Mouse (Mus musculus) embryonic fibroblast, embryonic 13.5 days (primary cell): Measurements from ENCODE around the gene Pip4k2b. TPM values are rescaled to one million over a fixed set of nuclear protein-coding genes. Genes with fewer than 3 reads are reported as not detected.
"Not testable (repeated sequence)": the region's sequence is repeated elsewhere in the genome, so short reads cannot be mapped to it uniquely, and the experiment has no call there.

Experiments
- H3K27ac ChIP-seq: 2 replicates; pipeline ENCODE4 v1.5.1; 2012; ENCODE audit warnings: low read length, control low read depth, inconsistent platforms; ENCODE audit not compliant: insufficient read depth
- H3K4me1 ChIP-seq: 2 replicates; pipeline ENCODE4 v1.6.1; 2011; ENCODE audit warnings: low read length; ENCODE audit not compliant: control insufficient read depth, insufficient read depth
- H3K4me3 ChIP-seq: 2 replicates; pipeline ENCODE4 v1.5.1; 2011; ENCODE audit warnings: mild to moderate bottlenecking, control low read depth, low read length; ENCODE audit not compliant: insufficient read depth
- CTCF ChIP-seq: IDR thresholded peaks from 2 replicates; pipeline ENCODE4 v1.5.1; 2011; ENCODE audit warnings: mild to moderate bottlenecking, control low read depth, low read length, moderate library complexity, borderline replicate concordance; ENCODE audit not compliant: insufficient read depth
- POLR2A ChIP-seq: IDR thresholded peaks from 2 replicates; pipeline ENCODE4 v1.6.1; 2011; ENCODE audit warnings: low read depth, mild to moderate bottlenecking, control low read depth, low read length, moderate library complexity
- polyA plus RNA-seq: library from polyadenylated mRNA; stranded (reverse); fragments of >200 nt; gene quantifications from 2 replicates; pipeline ENCODE4 v1.2.4, GENCODE M21; 2011; ENCODE audit warnings: low read depth; ENCODE audit not compliant: missing spikeins, insufficient read length

The Pip4k2b gene
- polyA plus RNA-seq, 1 experiment, result 40.7 TPM

GRCm38 (mm10) chr11:97718281-97718860 is 26.1 kb downstream of the Pip4k2b start:
- Histone ChIP-seq H3K27ac (no peak overlapping the region), H3K4me3 (no peak overlapping the region), H3K4me1 (no peaks in the 10 kb centered on the region)
- no peak for TF ChIP-seq CTCF
- TF ChIP-seq POLR2A, result no peak

DNA sequence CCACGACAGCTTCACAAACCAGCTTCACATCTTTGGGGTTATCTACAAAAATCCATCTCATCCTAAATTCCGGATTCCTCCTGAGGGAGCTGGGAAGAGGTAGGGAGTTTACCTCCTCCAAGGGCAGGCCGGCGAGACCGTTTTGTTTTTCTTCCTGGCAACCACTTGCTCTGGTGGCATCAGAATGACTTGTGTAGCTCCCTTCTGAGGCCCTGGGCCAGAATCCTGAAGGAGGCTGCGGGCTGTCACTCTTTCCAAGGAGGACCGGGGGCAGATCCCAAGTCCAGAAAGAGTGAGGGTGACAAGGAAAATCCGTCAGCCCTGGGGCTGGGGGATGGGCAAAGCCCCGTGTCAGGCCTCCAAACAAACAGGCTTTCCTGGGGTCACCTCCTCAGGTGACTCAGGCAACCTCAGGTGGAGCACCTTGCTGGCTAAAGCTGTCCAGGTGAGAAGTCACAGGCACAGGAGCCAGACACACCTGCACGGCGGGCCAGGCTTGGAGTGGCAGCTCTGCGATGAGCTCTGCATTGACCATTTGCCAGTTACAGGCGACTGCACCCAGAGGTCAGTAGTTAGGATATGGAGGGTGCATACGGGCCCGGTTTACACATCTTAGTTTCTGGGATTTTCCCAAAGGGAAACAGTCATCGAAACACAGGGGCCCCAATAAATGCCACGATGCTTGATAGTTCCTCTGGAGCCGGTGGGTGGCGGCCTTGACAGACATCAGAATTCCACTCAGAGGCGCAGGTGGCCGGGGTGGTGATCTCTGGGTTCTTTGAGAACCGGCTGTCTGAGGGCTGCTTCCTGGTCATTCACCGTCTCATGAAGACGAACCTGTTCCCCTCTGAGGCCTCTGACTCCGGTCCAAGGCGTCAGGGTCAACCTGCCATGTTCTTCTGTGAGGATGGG is 26.9 kb downstream of the Pip4k2b start:
- TF ChIP-seq CTCF (no peak), POLR2A (no peak)
- no peak overlapping the region for H3K4me3 ChIP-seq
- no peak overlapping the region for H3K27ac ChIP-seq
- no peaks in the 10 kb centered on the region for H3K4me1 ChIP-seq

DNA sequence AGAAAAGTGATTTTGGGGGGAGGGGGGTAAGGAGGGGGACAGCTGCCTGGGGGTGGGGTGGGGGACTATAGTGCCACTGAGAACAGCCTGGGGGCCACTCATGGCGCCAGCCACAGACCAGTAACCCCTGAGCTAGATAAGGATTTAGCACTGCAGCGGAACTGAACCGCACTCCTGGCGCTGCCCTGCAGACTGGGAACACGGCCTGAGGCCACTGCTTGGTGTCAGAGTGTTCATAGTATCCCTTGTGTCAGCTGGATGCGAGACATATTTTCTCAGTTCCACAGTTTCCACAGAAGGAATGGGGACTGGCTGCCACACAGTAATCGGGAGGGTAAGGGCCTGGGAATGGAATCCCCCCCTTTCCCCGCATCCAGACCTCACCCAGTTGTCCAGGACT is 28.5 kb downstream of the Pip4k2b start:
- Histone ChIP-seq H3K27ac (no peak overlapping the region), H3K4me1 (no peaks in the 10 kb centered on the region), H3K4me3 (no peak overlapping the region)
- TF ChIP-seq POLR2A (no peak), CTCF (no peak)

- no peak for TF ChIP-seq CTCF
- TF ChIP-seq POLR2A, result no peak
- H3K4me3 ChIP-seq, result no peak overlapping the region
- 0 out of 2 replicates have a peak overlapping the region, but pooled peaks have one; percentile 27 for H3K27ac ChIP-seq
- H3K4me1 ChIP-seq, result no peaks in the 10 kb centered on the region
Observed at GRCm38 (mm10) chr11:97714784-97715760, 29.4 kb downstream of the Pip4k2b start.

DNA sequence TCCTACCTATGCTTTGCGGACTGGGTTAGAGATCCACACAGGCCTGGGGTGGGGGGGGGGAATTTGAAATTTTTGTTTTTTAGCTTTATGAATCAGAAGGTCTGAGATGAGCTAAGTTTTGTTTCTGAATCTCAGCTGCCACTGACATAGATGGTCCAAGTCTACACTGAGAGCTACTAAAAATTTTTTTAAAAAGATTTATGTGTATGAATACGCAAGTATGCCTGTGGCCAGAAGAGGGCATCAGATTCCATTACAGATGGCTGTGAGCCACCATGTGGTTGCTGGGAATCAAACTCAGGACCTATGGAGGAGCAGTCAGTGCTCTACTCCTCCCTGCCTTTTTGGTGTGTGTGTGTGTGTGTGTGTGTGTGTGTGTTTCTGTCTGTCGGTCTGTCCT is 30.1 kb downstream of the Pip4k2b start:
- TF ChIP-seq POLR2A, result no peak
- no peak for TF ChIP-seq CTCF
- H3K4me1 ChIP-seq, result no peaks in the 10 kb centered on the region
- H3K4me3 ChIP-seq, result no peak overlapping the region
- H3K27ac ChIP-seq, result no peak overlapping the region

DNA sequence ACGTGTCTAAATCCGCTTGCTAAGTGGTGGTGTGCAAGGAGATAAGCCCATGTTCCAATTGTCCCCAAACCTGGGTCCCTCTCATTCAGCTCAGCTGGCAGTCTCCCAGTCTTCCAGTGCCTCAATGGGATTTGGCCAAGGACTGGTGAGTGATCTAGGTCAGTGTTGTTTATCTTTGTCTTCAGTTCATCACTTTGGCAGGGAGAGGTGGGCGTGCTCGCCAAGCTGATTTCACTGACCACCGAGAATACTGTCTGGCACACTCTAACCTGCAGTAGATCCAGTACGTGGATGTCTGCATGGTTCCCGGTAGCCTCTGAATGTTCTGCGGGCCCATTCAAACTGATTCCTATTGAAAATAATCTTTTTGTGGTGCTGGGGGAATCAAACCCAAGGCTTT is 30.6 kb downstream of the Pip4k2b start:
- TF ChIP-seq POLR2A (no peak), CTCF (no peak)
- H3K4me3 ChIP-seq, result no peak overlapping the region
- H3K4me1 ChIP-seq, result no peaks in the 10 kb centered on the region

DNA sequence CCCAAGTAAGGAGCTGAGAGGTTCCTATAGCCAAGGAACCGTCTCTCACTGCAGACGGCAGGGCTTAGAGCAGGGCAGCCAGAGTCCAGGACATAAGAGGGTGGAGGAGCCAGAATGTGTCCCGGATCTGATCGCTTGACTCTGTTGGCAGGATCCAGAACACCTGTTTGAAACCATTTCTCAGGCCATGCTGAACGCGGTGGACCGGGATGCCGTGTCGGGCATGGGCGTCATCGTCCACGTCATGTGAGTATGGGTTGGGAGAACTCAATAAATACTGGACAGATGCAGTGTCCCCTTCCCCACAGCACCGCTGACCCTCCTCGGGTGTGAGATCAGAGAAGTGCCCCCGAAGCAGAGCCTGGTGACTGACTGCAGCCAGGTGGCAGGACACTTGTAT is 32.2 kb downstream of the Pip4k2b start:
- TF ChIP-seq POLR2A, result no peak
- no peak for TF ChIP-seq CTCF
- Histone ChIP-seq H3K4me1 (no peaks in the 10 kb centered on the region), H3K4me3 (no peak overlapping the region), H3K27ac (no peak overlapping the region)

More for the DNA sequence above, 30.6 kb downstream of the Pip4k2b start:
- no peak overlapping the region for H3K27ac ChIP-seq

DNA sequence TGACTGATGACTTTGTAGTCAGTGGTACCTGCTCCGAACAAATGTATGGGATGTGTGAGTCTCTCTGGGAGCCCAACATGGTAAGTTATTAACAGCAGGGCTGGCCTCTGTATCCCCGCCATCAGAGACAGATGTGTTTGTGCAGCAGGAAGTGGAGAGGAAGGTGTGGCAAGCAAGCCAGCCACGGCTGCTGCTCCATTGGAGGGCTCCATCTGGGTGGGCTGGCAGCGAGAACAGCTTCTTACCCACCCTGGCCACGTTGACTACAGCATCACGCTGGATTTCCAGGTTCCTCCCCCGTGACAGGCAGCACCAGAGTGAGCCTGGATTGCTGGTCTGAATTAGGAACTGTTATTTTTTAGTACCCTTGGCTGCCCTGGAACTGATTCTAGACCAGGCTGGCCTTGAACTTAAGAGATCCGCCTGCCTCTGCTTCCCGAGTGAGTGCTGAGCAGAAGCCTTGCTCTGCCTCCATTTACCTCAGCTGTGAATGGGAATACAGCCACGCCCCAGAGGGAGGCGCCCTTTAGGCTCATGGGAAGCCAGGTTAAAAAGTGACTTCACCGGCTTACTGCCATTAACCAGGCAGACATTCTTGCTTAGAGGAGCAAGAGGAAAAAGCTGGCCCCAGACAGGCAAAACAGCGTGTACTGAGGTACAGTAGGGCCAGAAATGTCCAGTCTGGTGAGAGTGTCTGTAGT is 33.2 kb downstream of the Pip4k2b start:
- H3K27ac ChIP-seq, result no peak overlapping the region
- H3K4me3 ChIP-seq, result no peak overlapping the region
- no peak for TF ChIP-seq CTCF
- no peak for TF ChIP-seq POLR2A
- H3K4me1 ChIP-seq, result no peaks in the 10 kb centered on the region

DNA sequence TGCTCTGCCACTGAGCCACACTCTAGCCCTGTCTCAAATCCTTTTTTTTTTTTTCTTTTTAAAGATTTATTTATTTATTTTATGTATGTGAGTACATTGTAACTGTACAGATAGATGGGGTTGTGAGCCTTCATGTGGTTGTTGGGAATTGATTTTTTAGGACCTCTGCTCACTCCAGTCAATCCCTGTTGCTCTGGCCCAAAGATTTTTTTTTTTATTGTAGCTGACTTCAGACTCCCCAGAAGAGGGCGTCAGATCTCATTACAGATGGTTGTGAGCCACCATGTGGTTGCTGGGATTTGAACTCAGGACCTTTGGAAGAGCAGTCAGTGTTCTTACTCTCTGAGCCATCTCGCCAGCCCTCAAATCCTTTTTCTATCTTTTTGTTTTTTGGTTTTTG is 34.4 kb downstream of the Pip4k2b start:
- H3K4me1 ChIP-seq, H3K4me3 ChIP-seq, H3K27ac ChIP-seq: not testable (repeated sequence)
